Mouse (Mus musculus) gastrocnemius, postnatal 14 days (tissue): Measurements from ENCODE around the gene Rfx1. TPM values are rescaled to one million over a fixed set of nuclear protein-coding genes. Genes with fewer than 3 reads are reported as not detected.

Experiments
- DNase-seq: peaks from one replicate; pipeline ENCODE4 v3.0.0; 2021; ENCODE audit warnings: mixed read lengths
- intact Hi-C: fragments of 180-260 bp; cut with DNase I; formaldehyde crosslinking; loops from one replicate; pipeline ENCODE4 v1.15.1; 2025; ENCODE audit warnings: low total_unique reads
- total RNA-seq, 2 experiments: library from RNA; stranded (reverse); gene quantifications; 2 replicates each; pipeline ENCODE4 v1.2.3; 2021

The Rfx1 gene
- total RNA-seq, 2 experiments from 2014 or later, result 5.2 to 5.9 TPM

DNA sequence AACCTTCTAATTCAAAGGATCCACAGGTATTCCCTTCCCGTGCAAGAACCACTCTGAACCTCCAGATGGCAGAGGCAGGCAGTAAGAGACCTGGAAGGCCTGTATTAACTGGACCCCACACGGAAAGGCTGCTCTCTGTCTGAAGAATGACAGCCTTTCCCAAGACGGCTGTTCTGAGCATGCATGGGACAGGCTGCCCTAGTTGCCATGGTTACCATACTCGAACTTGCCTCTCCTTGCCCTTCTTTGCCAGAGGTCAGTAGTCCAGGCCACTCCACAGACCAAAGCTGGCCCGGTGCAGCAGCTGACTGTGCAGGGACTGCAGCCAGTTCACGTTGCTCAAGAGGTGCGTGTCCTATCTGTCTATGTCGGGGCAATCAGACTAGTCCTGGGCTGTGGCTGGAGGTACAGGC lies 17.2 kb downstream of the Rfx1 start:
- intact Hi-C loops, result no loop called here
- peak; percentile 69 for DNase-seq

DNA sequence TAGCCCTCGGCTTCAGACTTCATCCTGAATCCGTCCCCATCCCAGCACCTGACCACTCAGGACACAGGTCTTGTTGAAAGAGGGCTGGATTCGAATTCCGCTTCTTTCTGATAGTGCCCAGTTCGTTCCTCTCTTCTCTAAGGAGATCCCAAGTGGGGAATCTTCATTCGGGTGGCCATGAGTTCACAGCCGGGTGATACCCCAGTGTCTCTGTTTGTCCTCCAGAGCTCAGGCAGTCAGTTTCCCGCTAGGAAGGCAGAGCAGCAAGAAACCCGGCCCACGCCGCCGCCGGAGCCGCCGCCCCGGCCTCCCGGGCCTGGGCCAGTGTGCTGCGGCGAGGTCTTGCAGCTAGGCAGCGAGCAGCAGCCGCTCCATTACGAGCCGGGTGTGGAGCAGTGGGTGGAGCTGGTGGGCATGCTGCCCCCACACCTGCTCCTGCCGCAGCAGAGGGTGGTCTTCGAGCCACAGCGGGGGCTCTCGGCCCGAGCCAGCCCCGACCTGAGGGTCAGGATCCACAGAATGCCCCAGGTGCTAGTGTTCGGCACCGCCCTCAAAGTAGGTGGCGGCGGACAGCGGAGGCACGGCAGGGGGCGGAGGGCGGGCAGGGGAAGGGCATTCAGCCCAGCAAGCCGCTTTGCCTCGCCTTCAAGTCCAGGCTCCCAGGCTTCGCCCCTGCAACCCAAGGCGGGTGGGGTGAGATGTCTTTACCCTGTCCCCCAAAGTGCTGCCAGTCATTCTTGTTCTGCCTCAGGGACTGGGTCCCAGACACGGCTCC lies 17.9 kb downstream of the Rfx1 start:
- DNase-seq, result no peak
- intact Hi-C loops, result no loop called here

DNA sequence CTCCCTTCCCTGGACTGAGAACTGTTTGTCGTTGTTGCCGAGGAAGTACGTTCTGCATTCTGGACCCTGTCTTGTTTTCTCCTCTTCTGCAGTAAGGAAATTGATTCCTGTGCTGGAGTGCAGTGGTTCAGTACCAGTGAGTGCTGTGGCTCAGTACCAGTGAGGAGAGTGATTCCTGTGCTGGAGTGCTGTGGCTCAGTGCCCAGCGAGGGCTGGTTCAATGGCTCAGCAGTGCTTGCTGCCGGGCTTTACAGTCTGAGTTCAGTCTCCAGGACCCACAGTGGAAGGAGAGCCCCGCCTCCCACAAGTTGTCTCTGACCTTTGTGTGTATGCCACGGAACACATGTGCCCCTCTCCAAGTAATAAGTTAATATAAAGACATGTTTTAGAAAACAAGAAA lies 20.5 kb downstream of the Rfx1 start:
- no peak for DNase-seq
- intact Hi-C loops, result no loop called here

DNA sequence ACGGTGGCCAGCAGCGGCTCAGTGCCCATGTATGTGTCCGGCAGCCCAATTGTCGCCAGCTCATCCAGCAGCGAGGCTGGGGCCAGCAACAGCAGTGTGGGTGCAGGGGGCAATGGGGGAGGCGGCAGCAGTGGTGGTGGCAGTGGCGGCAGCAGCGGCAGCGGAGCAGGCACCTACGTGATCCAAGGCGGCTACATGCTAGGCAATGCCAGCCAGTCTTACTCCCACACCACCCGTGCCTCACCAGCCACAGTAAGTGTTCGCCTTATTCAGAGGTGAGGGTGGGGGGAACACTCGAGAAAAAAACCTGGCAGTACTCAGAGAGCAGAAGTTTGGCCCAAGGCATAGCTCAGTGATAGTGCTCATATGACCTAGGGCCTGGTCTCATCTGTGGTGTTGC lies 21.2 kb downstream of the Rfx1 start:
- intact Hi-C loops, result no loop called here
- DNase-seq, result no peak

DNA sequence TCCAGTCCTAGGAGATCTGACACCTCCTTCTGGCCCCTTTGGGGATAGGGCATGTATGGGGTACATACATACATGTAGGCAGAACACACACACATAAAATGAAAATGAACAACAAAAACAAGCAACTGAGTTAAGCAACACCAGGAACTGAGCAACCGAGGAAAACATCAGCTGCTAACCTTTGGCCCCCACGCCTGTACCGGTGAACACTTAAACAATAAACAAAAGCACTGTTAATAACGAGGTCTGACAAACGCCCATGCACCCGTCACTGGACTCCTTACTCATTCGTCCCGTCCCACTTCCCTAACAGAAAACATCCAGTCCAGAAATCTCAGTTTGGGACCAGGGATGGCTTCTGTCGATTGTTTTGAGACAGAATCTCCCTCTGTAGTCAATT lies 22.6 kb downstream of the Rfx1 start:
- intact Hi-C loops, result no loop called here
- DNase-seq, result no peak

DNA sequence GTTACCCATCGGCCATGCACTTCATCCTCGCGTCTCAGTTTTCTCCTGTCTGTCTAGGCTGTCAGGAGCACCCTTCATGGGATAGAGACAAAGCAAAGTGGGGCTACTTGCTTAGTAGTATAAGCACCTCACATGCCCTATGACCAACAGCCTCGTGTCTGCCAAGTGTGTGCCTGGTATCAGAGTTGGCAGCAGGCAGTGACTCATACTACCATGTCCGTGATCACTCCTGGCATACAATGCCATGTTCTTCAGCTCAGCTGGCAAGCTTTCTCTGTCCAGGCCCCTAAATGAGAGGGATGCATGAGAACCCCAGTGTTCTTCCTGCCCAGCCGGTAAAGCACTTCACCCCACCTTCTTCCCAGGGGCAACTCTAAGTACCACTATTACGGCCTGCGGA lies 24.0 kb downstream of the Rfx1 start:
- intact Hi-C loops, result no loop called here
- no peak for DNase-seq

DNA sequence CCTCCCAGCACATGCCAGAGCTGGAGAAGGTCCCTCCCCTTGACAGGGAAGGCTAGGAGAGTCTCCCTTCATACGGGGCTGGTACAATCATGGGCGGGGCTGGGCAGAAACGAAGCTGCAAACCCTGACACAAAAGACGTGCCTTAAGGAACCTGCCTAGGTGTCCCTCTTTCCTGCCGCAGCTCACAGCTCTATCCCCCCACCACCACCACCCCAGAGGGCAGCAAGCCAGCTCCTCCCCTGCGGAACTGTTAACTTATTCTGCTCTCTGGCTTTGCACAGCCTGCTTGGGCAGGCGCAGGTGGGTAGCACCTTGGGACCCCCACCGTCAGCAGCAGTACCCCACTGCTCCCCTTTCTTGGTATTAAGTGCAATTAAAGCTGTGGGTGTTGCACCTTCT lies 29.4 kb downstream of the Rfx1 start:
- no peak for DNase-seq
- intact Hi-C loops, result no loop called here

DNA sequence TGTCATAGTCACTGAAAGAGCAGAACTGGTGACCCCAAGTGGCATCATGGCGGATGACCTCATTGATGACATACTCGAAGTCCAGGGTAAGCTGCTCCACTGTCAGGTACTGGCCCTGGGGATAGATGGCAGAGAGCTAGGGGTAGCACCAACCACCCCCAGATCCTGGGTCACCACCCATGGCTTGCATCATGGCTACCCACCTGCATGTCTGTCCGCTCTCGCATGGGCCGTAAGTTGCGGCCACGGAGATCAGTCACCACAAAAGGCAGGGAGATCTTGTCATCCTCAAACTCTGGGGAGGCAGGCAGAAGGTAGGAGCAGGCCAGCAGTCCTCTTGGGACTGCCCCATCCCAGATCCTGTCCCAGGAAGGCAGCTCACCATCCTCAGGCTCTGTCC lies 31.7 kb downstream of the Rfx1 start:
- intact Hi-C loops, result no loop called here
- no peak for DNase-seq

DNA sequence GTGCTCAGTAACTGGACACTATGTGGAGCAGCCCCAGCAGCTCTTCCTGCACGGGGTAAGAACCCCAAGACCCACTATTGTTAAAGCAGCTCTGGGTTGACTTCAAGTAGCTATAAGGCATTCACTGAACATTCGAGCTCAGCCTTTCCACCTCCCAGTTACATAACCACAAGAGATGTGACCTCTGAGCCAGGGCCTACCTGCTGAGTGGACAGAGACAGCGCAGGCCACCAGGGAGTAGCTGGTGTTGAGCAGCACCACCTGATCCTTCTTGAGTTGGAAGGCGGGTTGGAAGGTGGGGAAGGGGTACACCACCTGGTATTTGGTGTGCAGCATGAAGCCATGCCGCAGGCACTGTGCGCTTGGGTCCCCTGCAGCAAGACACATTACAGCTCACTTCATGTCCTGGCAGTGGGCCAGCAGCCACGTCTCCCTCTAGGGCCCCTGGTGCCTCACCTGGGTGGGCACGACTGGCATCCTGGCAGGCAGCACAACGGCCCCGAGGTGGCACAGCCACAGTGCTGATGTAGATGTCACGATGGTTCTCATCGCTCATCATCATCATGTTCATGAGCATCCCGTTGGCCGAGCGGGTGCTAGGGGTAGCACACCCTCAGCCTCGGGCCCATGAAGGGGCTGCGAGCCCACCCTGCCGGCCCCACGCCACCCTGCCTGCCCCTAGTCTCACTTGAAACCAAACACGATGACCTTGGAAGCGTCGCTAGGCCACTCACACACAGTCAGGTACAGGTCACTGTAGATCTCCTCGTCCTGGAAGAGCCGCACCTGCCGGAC lies 35.0 kb downstream of the Rfx1 start:
- intact Hi-C loops, result no loop called here
- DNase-seq, result no peak

DNA sequence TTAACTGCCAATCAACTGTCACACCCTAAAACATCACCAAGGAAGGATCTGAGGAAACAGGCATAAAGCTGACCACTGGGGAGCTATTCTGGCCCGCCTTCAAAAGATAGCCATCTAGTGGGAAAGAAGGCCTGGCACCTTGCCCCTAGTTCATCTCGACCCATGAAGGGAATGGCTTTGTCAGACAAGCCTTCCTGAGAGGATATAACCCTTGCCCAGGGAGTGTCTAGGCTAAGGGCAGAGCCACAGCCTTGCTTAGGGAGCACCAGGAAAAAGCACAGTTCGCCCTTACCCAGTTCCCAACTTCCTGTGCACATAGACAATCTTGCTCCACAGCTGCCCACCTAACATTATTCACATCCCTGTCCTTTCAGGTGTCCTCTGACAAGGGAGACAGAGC lies 37.0 kb downstream of the Rfx1 start:
- no peak for DNase-seq
- intact Hi-C loops, result no loop called here

DNA sequence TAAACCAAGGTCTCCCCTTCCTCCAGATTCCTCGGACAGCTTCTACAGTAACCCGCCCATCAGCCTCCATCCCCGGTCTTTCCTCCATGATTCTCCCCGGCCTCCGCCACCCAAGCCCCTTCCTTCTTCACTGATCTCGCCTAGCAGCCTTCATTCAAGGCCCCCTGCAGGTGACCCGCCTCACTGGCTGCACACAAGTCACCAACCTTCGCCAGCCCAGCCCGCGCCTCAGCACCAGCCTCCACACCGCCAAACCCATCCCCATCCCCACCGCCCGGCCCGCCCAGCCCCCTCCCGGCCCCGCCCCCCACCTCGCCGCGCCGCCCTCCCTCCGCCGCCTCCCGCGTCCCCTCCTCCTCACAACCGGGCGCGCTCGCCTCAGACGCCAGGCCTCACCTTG lies 37.6 kb downstream of the Rfx1 start:
- no peak for DNase-seq
- intact Hi-C loops, result no loop called here

DNA sequence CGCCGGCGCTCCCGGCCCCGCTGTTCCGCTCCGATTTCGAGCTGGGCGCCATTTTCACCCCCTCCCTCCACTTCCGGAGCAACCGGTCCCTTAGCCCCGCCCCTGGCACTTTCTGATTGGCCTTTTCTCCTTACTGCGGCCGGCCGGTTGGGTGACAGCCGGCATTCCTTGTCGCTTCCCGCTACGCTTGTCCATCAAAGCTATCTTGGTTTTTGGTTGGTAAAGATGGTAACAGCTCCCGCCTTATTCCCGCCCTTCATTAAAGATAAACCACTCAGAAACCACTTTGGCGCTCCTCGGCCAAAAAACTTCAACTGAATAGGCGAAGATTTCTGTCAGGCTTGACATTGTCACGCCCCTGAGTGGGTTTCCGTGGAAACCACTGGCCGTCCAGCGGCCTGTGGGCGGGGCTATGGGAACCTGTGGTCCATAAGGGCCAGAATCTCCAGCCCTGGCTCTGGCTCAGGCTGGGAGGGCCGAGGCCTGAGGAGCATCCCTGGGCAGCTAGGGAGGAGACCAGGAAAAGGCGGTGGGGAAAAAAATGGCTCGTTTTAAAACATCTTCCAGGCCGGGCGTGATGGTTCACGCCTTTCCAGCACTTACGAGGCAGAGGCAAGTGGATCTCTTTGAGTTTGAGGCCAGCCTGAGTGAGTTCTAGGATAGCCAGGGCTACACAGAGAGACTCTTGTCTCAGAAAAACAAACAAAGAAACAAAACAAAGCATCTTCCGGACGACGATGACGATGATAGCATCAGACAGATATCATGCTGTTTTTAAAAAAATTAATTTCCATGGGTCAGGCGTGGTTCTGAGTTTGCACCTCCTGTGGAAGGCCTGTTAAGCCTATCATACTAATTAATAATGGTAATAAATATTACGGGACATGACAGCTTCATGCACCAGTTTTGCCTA lies 38.3 kb downstream of the Rfx1 start, which contains the start of gene Dcaf15:
Dcaf15 (minus strand) TSS at position 72 of the 913 bp plus-strand sequence.
- peak; percentile 98 for DNase-seq
- intact Hi-C loops, result no loop called here

DNA sequence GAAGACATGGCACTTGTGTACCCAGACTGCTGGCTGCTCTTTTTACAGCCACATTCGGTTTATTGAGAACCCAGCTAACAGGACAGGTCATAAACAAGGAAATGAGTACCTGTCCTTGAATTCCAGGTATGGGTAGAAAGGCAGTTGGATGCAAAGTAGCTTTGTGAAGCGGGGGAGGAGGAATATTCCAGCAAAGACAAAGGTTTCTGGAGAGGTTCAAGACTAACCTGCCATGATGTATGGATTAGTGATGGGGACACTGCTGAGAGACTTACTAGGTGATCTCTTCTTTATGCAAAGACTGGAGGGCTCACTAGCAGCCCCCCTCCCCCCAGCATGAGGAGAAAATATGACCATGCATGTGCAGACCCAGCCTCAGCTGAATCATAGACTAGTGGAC lies 39.0 kb downstream of the Rfx1 start:
- intact Hi-C loops, result no loop called here

DNA sequence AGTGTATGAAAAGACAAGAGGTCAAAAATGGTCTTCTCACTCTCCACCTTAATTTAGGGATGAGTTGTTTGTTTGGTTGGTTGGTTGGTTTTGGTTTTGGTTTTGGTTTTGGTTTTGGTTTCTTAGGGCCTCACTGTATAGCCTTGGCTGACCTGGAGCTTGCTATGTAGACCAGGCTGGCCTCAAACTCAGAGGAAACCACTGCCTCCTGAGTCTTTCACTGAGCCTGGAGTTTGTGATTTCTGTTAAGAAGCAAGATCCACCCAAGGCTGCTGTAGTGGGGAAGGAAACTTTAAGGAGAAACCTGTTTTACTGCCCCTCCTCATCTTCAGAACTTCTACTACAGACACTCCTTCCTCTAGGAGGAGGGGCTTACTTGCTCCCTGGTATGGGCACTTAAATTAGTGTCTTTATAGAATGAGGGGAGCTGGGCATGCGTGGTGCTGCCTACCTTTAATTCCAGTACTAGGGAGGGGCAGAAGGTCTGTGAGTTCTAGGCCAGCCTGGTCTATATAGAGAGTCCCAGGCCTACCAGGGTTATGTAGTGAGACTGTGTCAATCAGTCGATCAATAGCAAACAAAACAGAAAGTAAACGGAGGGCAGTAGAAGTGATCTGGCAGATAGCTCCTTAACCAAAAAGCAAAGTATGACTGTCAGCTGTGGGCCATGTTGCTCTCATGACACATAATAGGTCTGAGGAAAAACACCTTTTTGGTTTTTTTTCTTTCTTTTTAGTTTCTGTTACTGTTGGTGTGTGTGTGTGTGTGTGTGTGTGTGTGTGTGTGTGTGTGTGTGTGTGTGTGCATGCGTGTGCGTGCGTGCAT lies 39.8 kb downstream of the Rfx1 start:
- DNase-seq, result no peak
- intact Hi-C loops, result no loop called here

More for the DNA sequence above, 39.0 kb downstream of the Rfx1 start:
- no peak for DNase-seq

DNA sequence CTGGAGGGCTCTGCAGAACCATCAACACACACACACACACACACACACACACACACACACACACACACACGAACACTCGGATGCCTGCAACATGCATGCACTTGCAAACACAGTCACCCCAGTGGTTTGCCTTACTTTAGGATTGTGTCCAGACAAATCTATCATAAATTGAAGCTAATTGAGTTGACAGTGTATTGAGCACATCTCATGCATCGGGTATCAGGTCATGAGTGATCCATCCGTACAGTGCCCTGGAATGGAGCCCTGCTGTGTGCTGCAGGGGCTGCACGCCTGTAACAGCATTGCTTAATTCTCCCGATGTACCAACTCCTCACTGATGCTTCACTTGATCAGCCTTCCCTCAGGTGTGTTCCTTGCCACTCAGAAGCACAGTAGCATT lies 49.0 kb downstream of the Rfx1 start:
- DNase-seq, result no peak
- intact Hi-C loops, result no loop called here

DNA sequence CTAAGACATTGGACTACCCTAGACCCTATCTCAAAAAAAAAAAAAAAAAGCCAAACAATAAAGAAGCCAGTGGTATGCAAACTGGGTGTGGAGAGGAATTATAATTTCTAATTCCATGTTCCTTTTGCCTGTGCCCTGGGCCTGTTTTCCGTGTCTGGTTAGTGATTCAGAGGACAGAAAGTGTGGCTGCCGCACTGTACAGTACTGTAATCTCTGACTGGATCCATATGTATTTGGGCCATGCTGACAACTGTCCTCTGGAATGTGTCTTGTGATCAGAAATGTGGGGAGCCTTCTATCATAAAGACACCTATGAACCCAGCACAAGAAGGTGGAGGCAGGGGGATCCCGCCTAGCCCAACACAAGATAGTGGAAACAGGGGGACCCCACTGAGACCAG lies 55.5 kb downstream of the Rfx1 start:
- intact Hi-C loops, result no loop called here
- DNase-seq, result no peak

DNA sequence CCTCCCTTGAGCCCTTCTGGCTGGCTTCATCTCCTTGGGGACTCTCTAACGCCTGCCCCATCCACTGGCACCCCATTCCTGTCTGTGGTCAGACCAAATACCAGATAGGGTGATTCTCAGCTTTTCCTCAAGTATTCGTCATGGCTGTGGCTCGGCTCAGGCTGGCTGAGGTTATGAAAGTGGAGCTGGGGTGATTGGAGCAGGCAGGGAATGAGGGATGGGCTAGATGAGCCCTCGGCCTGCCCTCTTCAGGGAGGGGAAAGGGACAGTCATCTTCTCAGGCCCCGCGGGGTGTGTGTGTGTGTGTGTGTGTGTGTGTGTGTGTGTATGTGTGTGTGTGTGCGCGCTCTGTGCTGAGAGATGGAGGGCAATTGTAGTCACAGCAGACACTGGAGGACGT lies 59.0 kb downstream of the Rfx1 start, which contains the start of gene Podnl1:
Podnl1 (plus strand) TSS at position 334 of the 400 bp plus-strand sequence.
- peak; percentile 36 for DNase-seq
- intact Hi-C loops, result no loop called here

DNA sequence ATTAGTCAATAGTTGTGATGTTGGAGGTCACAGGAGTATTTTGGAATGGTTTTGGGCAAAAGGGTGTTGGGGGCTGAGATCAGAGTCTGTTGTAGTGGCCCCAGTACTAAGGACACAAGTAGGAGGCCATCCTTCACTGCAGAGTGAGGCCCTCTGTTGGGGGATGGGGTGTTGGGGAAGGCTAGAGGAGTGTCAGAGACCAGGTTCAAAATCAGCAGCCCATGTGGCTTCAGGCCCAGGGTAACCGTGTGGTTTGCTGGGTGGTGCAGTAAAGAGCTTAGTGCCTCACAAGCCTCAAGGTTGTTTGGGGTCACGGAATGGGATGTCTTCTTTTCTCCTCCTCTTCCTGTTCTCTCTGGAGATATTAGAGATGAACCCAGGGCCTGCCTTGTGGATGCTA lies 60.1 kb downstream of the Rfx1 start:
- intact Hi-C loops, result no loop called here
- DNase-seq, result no peak
